10 mouse cellular contexts compared by ENCODE assay signal in genomic region chr2:4472760-4473480, GRCm38 (mm10).
DNase-seq lines count a peak whose midpoint lies in the region; ATAC-seq lines count a peak whose summit lies in the region.
"Had no signal": no experiment of that assay in that cellular context is flagged by ENCODE, and none has a peak within 500 bp of the region (broad histone marks: within the 10 kb centered on the region; RNA-seq: fewer than 3 reads in every experiment).

No protein-coding gene starts in this region.

- no peaks in the 10 kb centered on the region for H3K27me3 ChIP-seq in intestine, embryonic 16.5 days (replicated peaks; ENCODE audit: control insufficient read depth, insufficient read depth, low read length)
- H3K27me3 ChIP-seq in intestine, embryonic 15.5 days (replicated peaks): no peaks in the 10 kb centered on the region
- H3K27me3 ChIP-seq: liver, embryonic 12.5 days had no signal

- no peaks in the 10 kb centered on the region; the same call in 1 of the 2 replicates for H3K36me3 ChIP-seq in intestine, embryonic 16.5 days (ENCODE audit: control insufficient read depth, insufficient read depth, low read length)
- H3K36me3 ChIP-seq in intestine, embryonic 15.5 days: no peaks in the 10 kb centered on the region
- H3K36me3 ChIP-seq: G1E; liver, embryonic 12.5 days had no signal

- H3K4me1 ChIP-seq in intestine, embryonic 16.5 days (ENCODE audit: control insufficient read depth, insufficient read depth, low read length): peaks cover 2% of the 10 kb centered on the region; the same call in 1 of the 2 replicates
- H3K4me1 ChIP-seq in intestine, embryonic 15.5 days (replicated peaks): 0 out of 2 replicates have a peak, but pooled peaks cover 5% of the 10 kb centered on the region
- H3K4me1 ChIP-seq: liver, embryonic 12.5 days had no signal

- DNase-seq in ovary, postnatal 14 days (ENCODE audit: low spot score): peak; percentile 11
- no peak for DNase-seq in ovary, adult 18-20 months (ENCODE audit: low spot score)
- DNase-seq in heart, adult 9 months (ENCODE audit: low spot score in 2 of 2): peak; percentile 72 to 75
- no peak for DNase-seq in c-Kit-positive CD71-positive TER-119-positive erythroid progenitor cells, embryonic 14.5 days (ENCODE audit: low spot score)
- no peak for DNase-seq in cerebellum, adult 8-10 months
- DNase-seq: thymus, postnatal 14 days had no signal

- H3K27ac ChIP-seq in intestine, embryonic 16.5 days (ENCODE audit: low read length): 0 out of 2 replicates have a peak overlapping the region, but pooled peaks have one; percentile 16
- no peak overlapping the region for H3K27ac ChIP-seq in intestine, embryonic 15.5 days
- H3K27ac ChIP-seq: liver, embryonic 12.5 days had no signal

- no peak overlapping the region for H3K9ac ChIP-seq in intestine, embryonic 16.5 days (ENCODE audit: low read depth, low read length)
- no peak overlapping the region for H3K9ac ChIP-seq in intestine, embryonic 15.5 days
- H3K9ac ChIP-seq: liver, embryonic 12.5 days had no signal

- no peak overlapping the region for H3K4me3 ChIP-seq in intestine, embryonic 16.5 days (ENCODE audit: low read length)
- H3K4me3 ChIP-seq in intestine, embryonic 15.5 days (replicated peaks): no peak overlapping the region
- H3K4me3 ChIP-seq: liver, embryonic 12.5 days had no signal

- no peak overlapping the region for H3K4me2 ChIP-seq in intestine, embryonic 16.5 days (ENCODE audit: low read depth, low read length)
- no peak overlapping the region for H3K4me2 ChIP-seq in intestine, embryonic 15.5 days (replicated peaks)
- H3K4me2 ChIP-seq: liver, embryonic 12.5 days had no signal

- H3K9me3 ChIP-seq in intestine, embryonic 16.5 days (ENCODE audit: control insufficient read depth, low read length): 0 out of 2 replicates have a peak, but pooled peaks cover 6% of the 10 kb centered on the region
- no peaks in the 10 kb centered on the region for H3K9me3 ChIP-seq in intestine, embryonic 15.5 days
- H3K9me3 ChIP-seq: G1E had no signal

- WGBS in intestine, embryonic 16.5 days: 48% methylated on average over 7 of the region's 7 CpGs
- WGBS in intestine, embryonic 15.5 days: 55% methylated on average over 7 of the region's 7 CpGs

- ATAC-seq in intestine, embryonic 16.5 days: no peak
- no peak for ATAC-seq in intestine, embryonic 15.5 days
- ATAC-seq: liver, embryonic 12.5 days had no signal

Comparison
In these comparisons a context has a peak if more than half of its experiments do, and no peak if none do; other contexts are left out.
1. DNase-seq: peak in ovary, postnatal 14 days (single experiment) and heart, adult 9 months (2 of 2); none in ovary, adult 18-20 months (single experiment), c-Kit-positive CD71-positive TER-119-positive erythroid progenitor cells, embryonic 14.5 days (single experiment) and cerebellum, adult 8-10 months (single experiment).